Mouse (Mus musculus) MEL (cell line): ENCODE measurements around the gene Pkd1. TPM values are rescaled to one million over a fixed set of nuclear protein-coding genes. Genes with fewer than 3 reads are reported as not detected.

Source experiments
- DNase-seq: peaks from one replicate; pipeline ENCODE4 v3.0.0; 2011; ENCODE audit warnings: low read depth, low spot score
- H3K27ac ChIP-seq: 2 replicates; pipeline ENCODE4 v1.5.1; 2012; ENCODE audit warnings: low read depth, mild to moderate bottlenecking, control low read depth, low read length, moderate library complexity; ENCODE audit not compliant: control insufficient read depth
- H3K27me3 ChIP-seq, 2 experiments: fragments of 150-350 bp in 1 of 2; sonication (generic) in 1 of 2; 2 replicates each; pipeline ENCODE4 v1.6.1; 2012; ENCODE audit warnings: low read length in 2 of 2, mild to moderate bottlenecking in 2 of 2, improper control_type of control experiment in 1 of 2, moderate library complexity in 1 of 2; ENCODE audit not compliant: insufficient read depth in 2 of 2, control insufficient read depth in 1 of 2
- H3K36me3 ChIP-seq, 2 experiments: 2 replicates each; pipeline ENCODE4 v1.6.1; 2012 to 2014; ENCODE audit warnings: low read length in 2 of 2, improper control_type of control experiment in 1 of 2, inconsistent platforms in 1 of 2, mild to moderate bottlenecking in 1 of 2; ENCODE audit not compliant: insufficient read depth in 2 of 2, control insufficient read depth in 1 of 2
- H3K4me1 ChIP-seq, 2 experiments: fragments of 150-350 bp in 1 of 2; sonication (generic) in 1 of 2; 2 replicates each; pipeline ENCODE4 v1.6.1; 2012; ENCODE audit warnings: low read length in 2 of 2, improper control_type of control experiment in 1 of 2, mild to moderate bottlenecking in 1 of 2; ENCODE audit not compliant: insufficient read depth in 2 of 2, control insufficient read depth in 1 of 2
- H3K4me3 ChIP-seq, 2 experiments: fragments of 150-350 bp in 1 of 2; sonication (generic) in 1 of 2; 2 replicates each; pipeline ENCODE4 v1.5.1; 2012; ENCODE audit warnings: low read depth in 2 of 2, low read length in 2 of 2, mild to moderate bottlenecking in 2 of 2, moderate library complexity in 2 of 2, control low read depth in 1 of 2, improper control_type of control experiment in 1 of 2; ENCODE audit not compliant: control insufficient read depth in 1 of 2, insufficient read depth in 1 of 2
- H3K79me2 ChIP-seq: 2 replicates; pipeline ENCODE4 v1.6.1; 2012; ENCODE audit warnings: mild to moderate bottlenecking, low read length, moderate library complexity; ENCODE audit not compliant: control insufficient read depth, poor library complexity, insufficient read depth
- H3K9ac ChIP-seq: 2 replicates; pipeline ENCODE4 v1.6.1; 2012; ENCODE audit warnings: low read depth, mild to moderate bottlenecking, control low read depth, low read length, moderate library complexity; ENCODE audit not compliant: control insufficient read depth, poor library complexity, severe bottlenecking
- H3K9me3 ChIP-seq: fragments of 150-350 bp; sonication (generic); replicated peaks from 2 replicates; pipeline ENCODE4 v1.6.1; 2012; ENCODE audit warnings: mild to moderate bottlenecking, low read length, improper control_type of control experiment, moderate library complexity; ENCODE audit not compliant: insufficient read depth
- BHLHE40 ChIP-seq: IDR thresholded peaks from 2 replicates; pipeline ENCODE4 v1.6.1; 2012; ENCODE audit warnings: low read depth, mild to moderate bottlenecking, inconsistent platforms, low read length, improper control_type of control experiment, borderline replicate concordance
- CHD2 ChIP-seq: IDR thresholded peaks from 2 replicates; pipeline ENCODE4 v1.6.1; 2011; ENCODE audit warnings: low read length, improper control_type of control experiment
- EP300 ChIP-seq, 2 experiments: IDR thresholded peaks; 2 replicates each; pipeline ENCODE4 v1.6.1; 2011; ENCODE audit warnings: improper control_type of control experiment in 2 of 2, low read length in 2 of 2, low read depth in 1 of 2, mild to moderate bottlenecking in 1 of 2
- GABPA ChIP-seq: IDR thresholded peaks from 2 replicates; pipeline ENCODE4 v1.6.1; 2012; ENCODE audit warnings: low read depth, mild to moderate bottlenecking, inconsistent platforms, low read length, improper control_type of control experiment, moderate library complexity
- GATA1 ChIP-seq: IDR thresholded peaks from 2 replicates; pipeline ENCODE4 v1.6.1; 2011; ENCODE audit warnings: low read depth, low read length, improper control_type of control experiment
- HCFC1 ChIP-seq: IDR thresholded peaks from 2 replicates; pipeline ENCODE4 v1.6.1; 2012; ENCODE audit warnings: low read depth, mild to moderate bottlenecking, inconsistent platforms, low read length, improper control_type of control experiment, moderate library complexity
- JUND ChIP-seq: IDR thresholded peaks from 2 replicates; pipeline ENCODE4 v1.6.1; 2011; ENCODE audit warnings: low read depth, mild to moderate bottlenecking, improper control_type of control experiment, low read length
- KAT2A ChIP-seq: conservative IDR thresholded peaks from 2 replicates; pipeline ENCODE4 v1.6.1; 2012; ENCODE audit warnings: low read depth, low read length, improper control_type of control experiment, inconsistent platforms
- MAFK ChIP-seq: IDR thresholded peaks from 2 replicates; pipeline ENCODE4 v1.6.1; 2011; ENCODE audit warnings: low read depth, mild to moderate bottlenecking, low read length, improper control_type of control experiment, borderline replicate concordance
- MAX ChIP-seq: IDR thresholded peaks from 2 replicates; pipeline ENCODE4 v1.6.1; 2011; ENCODE audit warnings: low read length, improper control_type of control experiment
- MAZ ChIP-seq: IDR thresholded peaks from 2 replicates; pipeline ENCODE4 v1.6.1; 2012; ENCODE audit warnings: low read depth, mild to moderate bottlenecking, inconsistent platforms, low read length, improper control_type of control experiment
- MXI1 ChIP-seq: IDR thresholded peaks from 2 replicates; pipeline ENCODE4 v1.6.1; 2011; ENCODE audit warnings: mild to moderate bottlenecking, low read depth, low read length, improper control_type of control experiment
- MYB ChIP-seq: IDR thresholded peaks from 2 replicates; pipeline ENCODE4 v1.6.1; 2011; ENCODE audit warnings: mild to moderate bottlenecking, low read depth, low read length, improper control_type of control experiment
- MYC ChIP-seq: IDR thresholded peaks from 2 replicates; pipeline ENCODE4 v1.6.1; 2011; ENCODE audit warnings: low read depth, mild to moderate bottlenecking, low read length, improper control_type of control experiment, moderate library complexity
- POLR2A ChIP-seq, 2 experiments: IDR thresholded peaks; 2 replicates each; pipeline ENCODE4 v1.6.1; 2011 to 2012; ENCODE audit warnings: low read length in 2 of 2, mild to moderate bottlenecking in 2 of 2, control low read depth in 1 of 2, improper control_type of control experiment in 1 of 2, low read depth in 1 of 2, moderate library complexity in 1 of 2; ENCODE audit not compliant: control insufficient read depth in 1 of 2, insufficient read depth in 1 of 2, poor library complexity in 1 of 2
- POLR2AphosphoS2 ChIP-seq: IDR thresholded peaks from 2 replicates; pipeline ENCODE4 v1.6.1; 2011; ENCODE audit warnings: low read length, improper control_type of control experiment
- RAD21 ChIP-seq: IDR thresholded peaks from 2 replicates; pipeline ENCODE4 v1.6.1; 2011; ENCODE audit warnings: mild to moderate bottlenecking, low read depth, low read length, improper control_type of control experiment
- SIN3A ChIP-seq: IDR thresholded peaks from 2 replicates; pipeline ENCODE4 v1.6.1; 2012; ENCODE audit warnings: low read length, improper control_type of control experiment, inconsistent platforms
- TCF12 ChIP-seq: IDR thresholded peaks from 2 replicates; pipeline ENCODE4 v1.6.1; 2014; ENCODE audit warnings: low read depth, mild to moderate bottlenecking, inconsistent platforms, low read length, improper control_type of control experiment, moderate library complexity
- UBTF ChIP-seq: IDR thresholded peaks from 2 replicates; pipeline ENCODE4 v1.6.1; 2012; ENCODE audit warnings: low read depth, mild to moderate bottlenecking, inconsistent platforms, low read length, improper control_type of control experiment, moderate library complexity, borderline replicate concordance; ENCODE audit not compliant: insufficient read depth
- USF1 ChIP-seq: IDR thresholded peaks from 2 replicates; pipeline ENCODE4 v1.6.1; 2014; ENCODE audit warnings: low read depth, mild to moderate bottlenecking, inconsistent platforms, low read length, improper control_type of control experiment, moderate library complexity
- USF2 ChIP-seq, 2 experiments: IDR thresholded peaks; 2 replicates each; pipeline ENCODE4 v1.6.1; 2011 to 2012; ENCODE audit warnings: improper control_type of control experiment in 2 of 2, low read length in 2 of 2, borderline replicate concordance in 1 of 2, inconsistent platforms in 1 of 2, low read depth in 1 of 2, mild to moderate bottlenecking in 1 of 2; ENCODE audit not compliant: insufficient read depth in 1 of 2
- ZC3H11A ChIP-seq: IDR thresholded peaks from 2 replicates; pipeline ENCODE4 v1.6.1; 2012; ENCODE audit warnings: low read depth, mild to moderate bottlenecking, inconsistent platforms, low read length, improper control_type of control experiment
- ZKSCAN1 ChIP-seq: IDR thresholded peaks from 2 replicates; pipeline ENCODE4 v1.6.1; 2012; ENCODE audit warnings: low read depth, mild to moderate bottlenecking, inconsistent platforms, low read length, improper control_type of control experiment, moderate library complexity
- ZMIZ1 ChIP-seq: IDR thresholded peaks from 2 replicates; pipeline ENCODE4 v1.6.1; 2012; ENCODE audit warnings: low read depth, mild to moderate bottlenecking, inconsistent platforms, low read length, improper control_type of control experiment, moderate library complexity
- polyA plus RNA-seq, 2 experiments: library from polyadenylated mRNA; stranded (reverse) in 1 of 2; unstranded in 1 of 2; fragments of >175 nt in 1 of 2; fragments of >200 nt in 1 of 2; gene quantifications; 2 replicates each; pipeline versions ENCODE4 v1.2.1 to v1.2.4; 2012; ENCODE audit warnings: low replicate concordance in 2 of 2, low read depth in 1 of 2; ENCODE audit not compliant: insufficient read length in 2 of 2, insufficient read depth in 1 of 2, missing spikeins in 1 of 2
- total RNA-seq: library from RNA; depleted of rRNA; stranded (reverse); fragments of 300-350 nt; gene quantifications from 2 replicates; pipeline ENCODE4 v1.2.3, GENCODE M21; 2012

The Pkd1 gene
- total and polyA plus RNA-seq, 3 experiments = 10.6 to 10.7 TPM; not detected in 1

- Histone ChIP-seq H3K36me3 (peaks cover 0 to 13% of the 10 kb centered on the region in 2 experiments; a peak in 2 of 4 replicates), H3K27me3 (no peaks in the 10 kb centered on the region), H3K4me3 (no peak overlapping the region), H3K9me3 (no peaks in the 10 kb centered on the region), H3K79me2 (no peaks in the 10 kb centered on the region), H3K4me1 (peaks cover 3 to 16% of the 10 kb centered on the region in 2 experiments; a peak in 3 of 4 replicates), H3K9ac (no peak overlapping the region), H3K27ac (no peak overlapping the region)
- no peak for TF ChIP-seq MAX
- TF ChIP-seq ZKSCAN1 = no peak
- TF ChIP-seq SIN3A = no peak
- TF ChIP-seq MXI1 = no peak
- TF ChIP-seq CHD2 = no peak
- no peak for TF ChIP-seq MYC
- TF ChIP-seq UBTF = no peak
- no peak for TF ChIP-seq MYB
- no peak for DNase-seq
These were observed 9.5 kb downstream of the Pkd1 start for GRCm38 (mm10) chr17:24559146-24559545.

DNA sequence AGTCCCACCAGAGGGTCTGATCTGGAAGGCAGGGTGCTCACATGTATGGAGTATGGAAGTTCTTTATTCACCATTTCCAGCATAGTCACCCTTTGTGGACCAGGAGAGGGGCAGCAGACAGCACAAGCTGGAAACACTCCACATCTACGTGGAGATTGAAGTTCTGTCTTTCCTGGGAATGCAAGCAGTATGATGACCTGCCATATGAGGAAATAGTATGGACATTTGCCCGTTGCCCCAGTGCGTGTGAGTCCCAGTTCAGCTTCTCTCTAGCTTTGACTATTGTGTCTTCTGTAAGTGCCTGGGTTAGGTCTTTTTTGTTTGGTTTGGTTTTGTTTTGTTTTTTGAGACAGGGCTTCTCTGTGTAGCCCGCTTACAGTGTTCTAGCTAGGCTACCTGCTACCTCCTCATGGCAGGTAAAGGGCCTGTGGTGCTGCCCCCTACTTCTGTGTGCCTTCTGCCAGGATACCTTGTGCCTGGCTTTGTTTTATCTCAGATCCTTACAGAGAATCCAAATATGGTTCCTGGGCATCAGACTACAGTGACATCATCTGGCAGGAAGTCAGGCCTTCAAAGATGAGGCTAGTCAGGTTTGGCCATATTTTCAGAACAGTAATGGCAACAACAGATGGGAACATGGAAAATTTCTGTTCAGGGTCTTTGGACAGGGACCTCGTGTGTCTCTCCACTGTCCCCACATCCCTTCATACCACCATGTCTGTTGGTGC lies 10.8 kb downstream of the Pkd1 start:
- Histone ChIP-seq H3K4me3 (no peak overlapping the region), H3K27me3 (no peaks in the 10 kb centered on the region)
- TF ChIP-seq HCFC1 (no peak), POLR2AphosphoS2 (no peak), EP300 (IDR thresholded peaks at IDR 0.05; ENCODE audit: low read depth in 1 of 2, low read length in 2 of 2) (no peak), POLR2A (IDR thresholded peaks at IDR 0.05; ENCODE audit: control insufficient read depth in 1 of 2, insufficient read depth in 1 of 2, low read depth in 1 of 2, low read length in 2 of 2, poor library complexity in 1 of 2) (no peak), KAT2A (no peak), RAD21 (no peak), ZC3H11A (no peak), MAX (no peak), ZKSCAN1 (no peak)
- TF ChIP-seq, all 39 proteins: peak for 0
- H3K36me3 ChIP-seq = peaks cover 0 to 13% of the 10 kb centered on the region in 2 experiments; a peak in 2 of 4 replicates
- H3K9me3 ChIP-seq = no peaks in the 10 kb centered on the region
- no peak overlapping the region for H3K9ac ChIP-seq
- no peak for DNase-seq
- H3K27ac ChIP-seq = peak overlapping the region; percentile 6; the same call in 1 of the 2 replicates
- H3K79me2 ChIP-seq = no peaks in the 10 kb centered on the region
- H3K4me1 ChIP-seq = peaks cover 3 to 16% of the 10 kb centered on the region in 2 experiments; a peak in 3 of 4 replicates

- H3K36me3 ChIP-seq = peaks cover 0 to 13% of the 10 kb centered on the region in 2 experiments; a peak in 2 of 4 replicates
- H3K27ac ChIP-seq = peak overlapping the region; percentile 6; the same call in 1 of the 2 replicates
- TF ChIP-seq TCF12 = no peak
- no peak for TF ChIP-seq JUND
- TF ChIP-seq ZKSCAN1 = no peak
- no peak for TF ChIP-seq BHLHE40
- TF ChIP-seq KAT2A = no peak
- TF ChIP-seq CHD2 = no peak
- TF ChIP-seq USF2 (IDR thresholded peaks at IDR 0.05; ENCODE audit: borderline replicate concordance in 1 of 2, insufficient read depth in 1 of 2, low read depth in 1 of 2, low read length in 2 of 2) = no peak
- TF ChIP-seq MAZ = no peak
- TF ChIP-seq GATA1 = no peak
- TF ChIP-seq GABPA = no peak
- TF ChIP-seq MYB = no peak
- TF ChIP-seq USF1 = no peak
- no peak for TF ChIP-seq ZMIZ1
- TF ChIP-seq POLR2AphosphoS2 = no peak
- TF ChIP-seq HCFC1 = no peak
- TF ChIP-seq MAFK = no peak
- TF ChIP-seq EP300 (IDR thresholded peaks at IDR 0.05; ENCODE audit: low read depth in 1 of 2, low read length in 2 of 2) = no peak
These were observed 12.0 kb downstream of the Pkd1 start for GRCm38 (mm10) chr17:24561592-24561991.

More at GRCm38 (mm10) chr17:24561592-24561991, 12.0 kb downstream of the Pkd1 start:
- H3K9ac ChIP-seq = no peak overlapping the region
- DNase-seq = no peak
- H3K4me3 ChIP-seq = no peak overlapping the region
- H3K27me3 ChIP-seq = no peaks in the 10 kb centered on the region
- H3K4me1 ChIP-seq = peaks cover 4 to 18% of the 10 kb centered on the region in 2 experiments; a peak in 3 of 4 replicates
- no peaks in the 10 kb centered on the region for H3K79me2 ChIP-seq
- H3K9me3 ChIP-seq = no peaks in the 10 kb centered on the region
